Mouse (Mus musculus) lung, postnatal 25 days (tissue): Measurements from ENCODE around the gene Scfd2.

Experiments
- DNase-seq: peaks from one replicate; pipeline ENCODE4 v3.0.0; 2022; ENCODE audit warnings: low spot score

Gene Scfd2

GRCm38 (mm10) chr5:74455510-74456269, 75.9 kb downstream of the Scfd2 start:
- DNase-seq, result no peak

GRCm38 (mm10) chr5:74455094-74455493, 76.5 kb downstream of the Scfd2 start:
- DNase-seq, result no peak

- no peak for DNase-seq
These were observed 80.6 kb downstream of the Scfd2 start for GRCm38 (mm10) chr5:74450977-74451376.

GRCm38 (mm10) chr5:74447517-74448334, 83.8 kb downstream of the Scfd2 start:
- DNase-seq, result no peak

GRCm38 (mm10) chr5:74445861-74446260, 85.7 kb downstream of the Scfd2 start:
- no peak for DNase-seq

- DNase-seq, result no peak
These were observed 93.2 kb downstream of the Scfd2 start for GRCm38 (mm10) chr5:74438353-74438752.

GRCm38 (mm10) chr5:74433580-74434147, 97.9 kb downstream of the Scfd2 start:
- peak; percentile 68 for DNase-seq

GRCm38 (mm10) chr5:74432879-74433539, 98.5 kb downstream of the Scfd2 start:
- no peak for DNase-seq

GRCm38 (mm10) chr5:74420615-74421132, 110.9 kb downstream of the Scfd2 start:
- DNase-seq, result no peak

- DNase-seq, result no peak
These were observed 119.0 kb downstream of the Scfd2 start for GRCm38 (mm10) chr5:74412557-74412956.

- no peak for DNase-seq
These were observed 126.7 kb downstream of the Scfd2 start for GRCm38 (mm10) chr5:74404887-74405286.

GRCm38 (mm10) chr5:74404083-74404482, 127.5 kb downstream of the Scfd2 start:
- DNase-seq, result peak; percentile 15

- DNase-seq, result peak; percentile 2
These were observed 128.9 kb downstream of the Scfd2 start for GRCm38 (mm10) chr5:74402626-74403025.

GRCm38 (mm10) chr5:74391806-74392205, 139.8 kb downstream of the Scfd2 start:
- DNase-seq, result no peak

GRCm38 (mm10) chr5:74391346-74391745, 140.2 kb downstream of the Scfd2 start:
- DNase-seq, result no peak

GRCm38 (mm10) chr5:74388849-74389248, 142.7 kb downstream of the Scfd2 start:
- DNase-seq, result no peak

GRCm38 (mm10) chr5:74388101-74388500, 143.5 kb downstream of the Scfd2 start:
- no peak for DNase-seq

- no peak for DNase-seq
These were observed 144.2 kb downstream of the Scfd2 start for GRCm38 (mm10) chr5:74387143-74387886.

GRCm38 (mm10) chr5:74380045-74380444, 151.5 kb downstream of the Scfd2 start:
- DNase-seq, result no peak

GRCm38 (mm10) chr5:74366710-74367101, 164.9 kb downstream of the Scfd2 start:
- no peak for DNase-seq

- DNase-seq, result no peak
These were observed 165.4 kb downstream of the Scfd2 start for GRCm38 (mm10) chr5:74365984-74366709.
